Mouse (Mus musculus): Measurements from ENCODE around the gene Trp53inp2.

DNA sequence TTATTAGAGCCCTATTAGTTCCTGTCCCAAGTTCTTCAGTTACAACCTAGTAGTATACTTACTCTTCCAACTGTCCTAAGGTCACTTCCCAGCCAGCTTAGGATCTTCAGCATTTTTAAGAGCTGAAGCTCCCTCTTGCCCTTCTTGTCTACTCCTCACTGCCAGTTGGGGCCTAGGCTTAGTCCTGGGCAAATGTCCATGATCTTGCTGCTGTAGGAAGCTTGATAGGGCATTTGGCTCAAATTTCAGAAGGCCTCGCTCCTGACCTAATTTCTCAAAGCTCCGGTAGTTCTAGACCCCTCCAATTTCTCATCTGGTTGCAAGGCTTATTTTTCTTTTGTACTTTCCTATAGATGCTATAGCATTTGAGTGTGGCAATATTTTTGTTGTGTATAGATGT is 7.7 kb downstream of the Trp53inp2 start:
- no peak for TF ChIP-seq MAX (IDR thresholded peaks at IDR 0.05; ENCODE audit: low read depth)
- TF ChIP-seq POLR2A (IDR thresholded peaks at IDR 0.05; ENCODE audit: insufficient read length, low read depth): no peak
- TF ChIP-seq REST (IDR thresholded peaks at IDR 0.05; ENCODE audit: insufficient read depth, insufficient read length): no peak
- no peak for TF ChIP-seq TCF12 (IDR thresholded peaks at IDR 0.05; ENCODE audit: insufficient read depth, poor library complexity, severe bottlenecking)
- no peak for TF ChIP-seq USF1 (IDR thresholded peaks at IDR 0.05; ENCODE audit: low read depth)
- no peak for TF ChIP-seq POLR2AphosphoS2 (IDR thresholded peaks at IDR 0.05; ENCODE audit: insufficient read length, low read depth)
- TF ChIP-seq MYOG (IDR thresholded peaks at IDR 0.05; ENCODE audit: control insufficient read depth in 1 of 3, insufficient read depth in 1 of 3, insufficient read length in 2 of 3, low read depth in 2 of 3): no peak
- TF ChIP-seq E2F4 (IDR thresholded peaks at IDR 0.05; ENCODE audit: insufficient read depth): no peak
- TF ChIP-seq MYOD1 (IDR thresholded peaks at IDR 0.05; ENCODE audit: control insufficient read depth in 1 of 3, insufficient read length in 2 of 3, low read depth in 2 of 3): no peak
- TF ChIP-seq SRF (IDR thresholded peaks at IDR 0.05; ENCODE audit: control insufficient read depth, insufficient read length, low read depth): no peak
